Mouse (Mus musculus) embryonic fibroblast, embryonic 13.5 days (primary cell): ENCODE data around the gene Myo1e.

Experiments used
- CTCF ChIP-seq: IDR thresholded peaks from 2 replicates; pipeline ENCODE4 v1.5.1; 2011; ENCODE audit warnings: mild to moderate bottlenecking, control low read depth, low read length, moderate library complexity, borderline replicate concordance; ENCODE audit not compliant: insufficient read depth
- POLR2A ChIP-seq: IDR thresholded peaks from 2 replicates; pipeline ENCODE4 v1.6.1; 2011; ENCODE audit warnings: low read depth, mild to moderate bottlenecking, control low read depth, low read length, moderate library complexity

- no peak for TF ChIP-seq CTCF
- TF ChIP-seq POLR2A: no peak
Observed at GRCm38 (mm10) chr9:70248826-70249225, 41.7 kb downstream of the Myo1e start.
